Mouse (Mus musculus): Measurements from ENCODE around the gene Prap1. TPM values are rescaled to one million over a fixed set of nuclear protein-coding genes. Genes with fewer than 3 reads are reported as not detected.

Prap1 gene
- not detected for polyA plus RNA-seq (2012; fragmentation: generic; extraction: Trizol)
- long read RNA-seq, experiment 1, result 0 reads
- long read RNA-seq, experiment 2, result 0 reads

DNA sequence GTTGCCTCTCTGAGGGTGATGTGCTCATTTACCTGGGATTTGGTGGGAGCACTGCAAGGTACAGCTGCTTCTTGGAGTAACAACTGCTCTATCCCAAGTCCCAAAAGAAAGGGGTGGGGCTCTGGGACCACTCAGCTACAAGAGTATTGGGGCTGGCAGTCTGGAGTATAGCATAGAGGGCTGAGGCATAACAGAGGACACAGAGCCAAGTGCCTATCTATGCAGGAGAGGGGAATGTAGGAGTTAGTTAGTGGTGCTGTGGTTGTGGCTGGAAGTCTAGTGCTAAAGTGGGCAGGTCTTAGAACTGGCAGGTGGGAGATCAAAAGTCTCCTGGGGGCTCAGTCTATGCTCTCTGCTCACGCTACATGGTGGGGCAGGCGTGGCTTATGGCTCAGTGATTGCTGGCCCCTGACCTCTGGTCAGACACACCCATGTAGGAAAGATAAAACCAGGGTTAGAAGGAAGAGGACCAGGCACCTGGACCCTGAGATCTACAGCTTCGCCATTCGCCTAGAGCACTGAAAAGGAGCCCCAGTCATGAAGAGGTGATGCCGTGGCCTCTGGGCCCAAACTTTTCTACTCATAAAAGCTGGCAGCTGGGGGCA is at the start of gene Prap1:
Prap1 (plus strand) TSS at position 472 of the 605 bp plus-strand sequence.
- H3K79me3 ChIP-seq (ENCODE audit: low read depth), result no peaks in the 10 kb centered on the region
- H3K27me3 ChIP-seq (ENCODE audit: control insufficient read depth, insufficient read depth, insufficient read length), result no peaks in the 10 kb centered on the region
- no peak within 1 kb of the TSS for H3ac ChIP-seq (ENCODE audit: control insufficient read depth, insufficient read length, low read depth)
- no peak for TF ChIP-seq MYOD1 (IDR thresholded peaks at IDR 0.05; ENCODE audit: control insufficient read depth, insufficient read length, low read depth)
- TF ChIP-seq USF1 (IDR thresholded peaks at IDR 0.05; ENCODE audit: low read depth), result no peak
- TF ChIP-seq MAX (IDR thresholded peaks at IDR 0.05), result no peak
- TF ChIP-seq CTCF (IDR thresholded peaks at IDR 0.05; ENCODE audit: control insufficient read depth, insufficient read depth, insufficient read length), result no peak
- no peak for TF ChIP-seq MYOG (IDR thresholded peaks at IDR 0.05; ENCODE audit: control insufficient read depth, extremely low read depth, insufficient read length)
- TF ChIP-seq CEBPB (IDR thresholded peaks at IDR 0.05; ENCODE audit: low read depth), result no peak
- TF ChIP-seq FOSL1 (IDR thresholded peaks at IDR 0.05; ENCODE audit: insufficient read depth, low read length, poor library complexity, severe bottlenecking), result no peak
- no peak within 1 kb of the TSS for H3K4me3 ChIP-seq (ENCODE audit: insufficient read depth, poor library complexity, severe bottlenecking)
- H3K79me2 ChIP-seq (ENCODE audit: control insufficient read depth, insufficient read depth), result no peaks in the 10 kb centered on the region
- H3K36me3 ChIP-seq (ENCODE audit: control insufficient read depth, insufficient read depth), result no peaks in the 10 kb centered on the region

DNA sequence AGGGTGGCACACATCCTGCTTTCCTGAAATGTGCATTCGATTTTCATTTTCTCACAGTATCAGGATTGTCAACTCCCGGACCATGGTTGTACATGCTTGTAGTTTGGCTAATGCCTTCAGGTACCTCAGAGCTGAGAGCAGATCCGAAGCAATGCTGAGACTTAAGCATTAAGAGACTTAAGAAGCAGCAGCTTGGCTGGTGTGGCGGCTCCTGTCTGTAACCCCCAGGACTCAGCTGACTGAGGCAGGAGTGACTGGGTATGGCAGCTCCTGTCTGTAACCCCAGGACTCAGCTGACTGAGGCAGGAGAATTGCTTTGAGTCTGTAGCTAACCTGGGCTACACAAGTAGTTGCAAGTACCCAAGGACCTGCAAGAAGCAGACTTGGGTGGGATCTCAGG is 47.6 kb upstream of the Prap1 start:
- Histone ChIP-seq H3K79me2 (ENCODE audit: control insufficient read depth, insufficient read depth) (no peaks in the 10 kb centered on the region), H3K27me3 (ENCODE audit: control insufficient read depth, insufficient read depth, insufficient read length) (peaks cover 17% of the 10 kb centered on the region)
- TF ChIP-seq MYOG (IDR thresholded peaks at IDR 0.05; ENCODE audit: control insufficient read depth, extremely low read depth, insufficient read length) (no peak), MYOD1 (IDR thresholded peaks at IDR 0.05; ENCODE audit: control insufficient read depth, insufficient read length, low read depth) (no peak), USF1 (IDR thresholded peaks at IDR 0.05; ENCODE audit: low read depth) (no peak), FOSL1 (IDR thresholded peaks at IDR 0.05; ENCODE audit: insufficient read depth, low read length, poor library complexity, severe bottlenecking) (no peak), MAX (IDR thresholded peaks at IDR 0.05) (no peak), CEBPB (IDR thresholded peaks at IDR 0.05; ENCODE audit: low read depth) (no peak), CTCF (IDR thresholded peaks at IDR 0.05; ENCODE audit: control insufficient read depth, insufficient read depth, insufficient read length) (no peak)

DNA sequence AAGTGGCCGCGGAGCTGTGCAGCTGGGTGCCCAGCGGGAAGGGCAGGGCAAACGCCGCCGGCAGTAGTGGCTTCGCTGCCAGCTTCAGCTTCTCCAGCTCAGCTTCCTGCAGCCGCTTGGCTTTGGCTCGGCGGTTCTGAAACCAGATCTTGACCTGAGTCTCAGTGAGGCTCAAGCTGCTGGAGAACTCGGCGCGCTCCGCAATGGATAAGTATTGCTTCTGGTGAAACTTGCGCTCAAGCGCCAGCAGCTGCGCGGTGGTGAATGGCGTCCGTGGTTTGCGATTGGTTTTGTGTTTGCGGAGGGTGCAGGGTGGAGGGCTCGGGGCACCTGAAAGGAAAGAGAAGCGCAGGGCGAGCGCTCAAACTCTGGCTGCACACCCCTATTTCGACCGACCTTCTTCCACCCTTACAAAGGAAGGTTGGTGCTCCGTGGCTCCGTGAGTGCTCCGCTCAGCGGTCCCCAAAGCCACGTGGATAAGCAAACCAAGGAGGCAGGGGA is 45.3 kb upstream of the Prap1 start:
- TF ChIP-seq USF1 (IDR thresholded peaks at IDR 0.05; ENCODE audit: low read depth) (no peak), MYOG (IDR thresholded peaks at IDR 0.05; ENCODE audit: control insufficient read depth, extremely low read depth, insufficient read length) (no peak), CEBPB (IDR thresholded peaks at IDR 0.05; ENCODE audit: low read depth) (no peak)
- Histone ChIP-seq H3K79me2 (ENCODE audit: control insufficient read depth, insufficient read depth) (no peaks in the 10 kb centered on the region), H3K79me3 (ENCODE audit: low read depth) (no peaks in the 10 kb centered on the region), H3K36me3 (ENCODE audit: control insufficient read depth, insufficient read depth) (no peaks in the 10 kb centered on the region), H3K4me3 (ENCODE audit: insufficient read depth, poor library complexity, severe bottlenecking) (no peak overlapping the region), H3ac (ENCODE audit: control insufficient read depth, insufficient read length, low read depth) (no peak overlapping the region), H3K27me3 (ENCODE audit: control insufficient read depth, insufficient read depth, insufficient read length) (peaks cover 17% of the 10 kb centered on the region)

More for the DNA sequence above, 47.6 kb upstream of the Prap1 start:
- Histone ChIP-seq H3K4me3 (ENCODE audit: insufficient read depth, poor library complexity, severe bottlenecking) (no peak overlapping the region), H3K36me3 (ENCODE audit: control insufficient read depth, insufficient read depth) (no peaks in the 10 kb centered on the region), H3ac (ENCODE audit: control insufficient read depth, insufficient read length, low read depth) (no peak overlapping the region), H3K79me3 (ENCODE audit: low read depth) (no peaks in the 10 kb centered on the region)

DNA sequence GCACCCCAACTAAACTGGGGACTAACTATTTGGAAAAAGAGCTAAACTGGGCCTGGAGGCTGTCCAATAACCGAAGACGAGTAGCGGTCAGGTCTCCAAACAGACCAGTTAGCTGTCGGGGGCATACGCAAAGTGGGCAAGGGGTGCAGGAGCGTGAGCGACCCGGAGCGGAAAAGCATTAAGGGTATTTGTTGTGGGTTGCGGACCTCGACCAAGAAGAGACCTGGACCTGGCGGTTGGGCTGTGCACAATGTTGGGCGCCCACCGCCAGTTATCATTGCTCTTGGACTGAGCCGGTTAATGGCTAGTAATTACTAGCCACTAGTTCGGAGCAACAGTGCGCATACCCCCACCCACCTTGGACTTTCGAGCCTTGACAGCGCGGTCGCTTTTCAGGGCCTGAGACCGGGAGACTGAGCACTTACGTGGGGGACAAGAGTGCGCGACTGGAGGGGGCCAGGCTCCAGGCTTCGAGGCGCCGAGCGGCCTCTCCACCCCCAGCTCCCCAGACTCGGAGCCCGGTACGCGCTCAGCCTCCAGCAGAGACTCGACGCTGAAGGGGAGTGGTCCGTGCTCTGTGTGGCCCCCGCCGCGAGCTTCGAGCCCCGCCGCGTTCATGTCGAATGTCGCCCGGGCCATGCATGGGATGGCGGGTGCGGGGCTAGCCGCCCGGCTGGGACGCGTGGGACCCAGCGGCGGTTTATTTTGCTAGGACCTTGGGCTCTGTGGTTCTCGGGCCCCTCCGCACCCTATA is 44.7 kb upstream of the Prap1 start, which contains the start of gene Msx3:
Msx3 (minus strand) TSS at position 729 of the 754 bp plus-strand sequence.
- Histone ChIP-seq H3ac (ENCODE audit: control insufficient read depth, insufficient read length, low read depth) (no peak within 1 kb of the TSS), H3K79me2 (ENCODE audit: control insufficient read depth, insufficient read depth) (no peaks in the 10 kb centered on the region), H3K4me3 (ENCODE audit: insufficient read depth, poor library complexity, severe bottlenecking) (no peak within 1 kb of the TSS), H3K36me3 (ENCODE audit: control insufficient read depth, insufficient read depth) (no peaks in the 10 kb centered on the region), H3K79me3 (ENCODE audit: low read depth) (no peaks in the 10 kb centered on the region), H3K27me3 (ENCODE audit: control insufficient read depth, insufficient read depth, insufficient read length) (peaks cover 17% of the 10 kb centered on the region)
- TF ChIP-seq USF1 (IDR thresholded peaks at IDR 0.05; ENCODE audit: low read depth), result no peak
- TF ChIP-seq MYOG (IDR thresholded peaks at IDR 0.05; ENCODE audit: control insufficient read depth, extremely low read depth, insufficient read length), result no peak
- no peak for TF ChIP-seq MAX (IDR thresholded peaks at IDR 0.05)
- TF ChIP-seq FOSL1 (IDR thresholded peaks at IDR 0.05; ENCODE audit: insufficient read depth, low read length, poor library complexity, severe bottlenecking), result no peak
- TF ChIP-seq MYOD1 (IDR thresholded peaks at IDR 0.05; ENCODE audit: control insufficient read depth, insufficient read length, low read depth), result no peak
- TF ChIP-seq CEBPB (IDR thresholded peaks at IDR 0.05; ENCODE audit: low read depth), result no peak
- TF ChIP-seq CTCF (IDR thresholded peaks at IDR 0.05; ENCODE audit: control insufficient read depth, insufficient read depth, insufficient read length), result no peak

DNA sequence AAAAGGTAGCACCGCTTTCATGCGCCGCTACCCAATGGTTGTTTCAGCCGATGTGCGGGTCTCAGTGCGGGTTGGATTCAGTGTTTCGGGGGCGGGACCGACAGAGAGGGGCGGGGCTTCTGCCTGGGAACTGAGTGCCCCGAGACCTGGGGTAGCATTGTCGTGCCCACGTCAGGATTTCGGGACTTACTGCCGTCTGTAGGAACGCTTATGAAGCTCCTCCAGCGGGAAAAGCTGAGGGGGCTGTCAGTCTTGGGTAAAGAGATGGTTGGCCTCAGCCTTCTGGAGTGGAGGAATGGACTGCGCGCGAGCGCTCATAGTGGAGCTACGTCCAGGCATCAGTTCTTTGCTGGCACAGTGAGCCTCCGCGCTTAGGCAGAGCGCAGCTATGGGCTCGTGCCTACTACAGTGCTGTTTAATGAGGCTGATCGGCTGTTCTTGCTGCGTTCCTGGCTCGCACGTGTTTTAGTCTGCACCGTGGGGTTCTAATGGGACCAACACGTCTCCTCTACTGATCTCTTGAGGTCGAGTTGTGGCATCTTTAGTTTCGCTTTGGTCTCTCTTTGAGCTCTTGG is 44.0 kb upstream of the Prap1 start:
- Histone ChIP-seq H3K36me3 (ENCODE audit: control insufficient read depth, insufficient read depth) (no peaks in the 10 kb centered on the region), H3K79me2 (ENCODE audit: control insufficient read depth, insufficient read depth) (no peaks in the 10 kb centered on the region), H3K79me3 (ENCODE audit: low read depth) (no peaks in the 10 kb centered on the region), H3ac (ENCODE audit: control insufficient read depth, insufficient read length, low read depth) (no peak overlapping the region), H3K27me3 (ENCODE audit: control insufficient read depth, insufficient read depth, insufficient read length) (peaks cover 17% of the 10 kb centered on the region), H3K4me3 (ENCODE audit: insufficient read depth, poor library complexity, severe bottlenecking) (no peak overlapping the region)
- TF ChIP-seq CTCF (IDR thresholded peaks at IDR 0.05; ENCODE audit: control insufficient read depth, insufficient read depth, insufficient read length), result no peak
- no peak for TF ChIP-seq MYOG (IDR thresholded peaks at IDR 0.05; ENCODE audit: control insufficient read depth, extremely low read depth, insufficient read length)
- TF ChIP-seq MYOD1 (IDR thresholded peaks at IDR 0.05; ENCODE audit: control insufficient read depth, insufficient read length, low read depth), result no peak
- no peak for TF ChIP-seq FOSL1 (IDR thresholded peaks at IDR 0.05; ENCODE audit: insufficient read depth, low read length, poor library complexity, severe bottlenecking)
- TF ChIP-seq USF1 (IDR thresholded peaks at IDR 0.05; ENCODE audit: low read depth), result no peak
- no peak for TF ChIP-seq MAX (IDR thresholded peaks at IDR 0.05)
- TF ChIP-seq CEBPB (IDR thresholded peaks at IDR 0.05; ENCODE audit: low read depth), result no peak

All from C2C12 (cell line).